Comparison of ENCODE assay signal across 17 mouse cellular contexts in genomic region chr5:92403562-92404399, GRCm38 (mm10). TPM values are rescaled to one million over a fixed set of nuclear protein-coding genes. Genes with fewer than 3 reads are reported as not detected.
DNase-seq lines count a peak whose midpoint lies in the region; ATAC-seq lines count a peak whose summit lies in the region.
"Had no signal": no experiment of that assay in that cellular context is flagged by ENCODE, and none has a peak within 500 bp of the region (broad histone marks: within the 10 kb centered on the region; RNA-seq: fewer than 3 reads in every experiment).

No protein-coding gene starts in this region.

- H3K9ac ChIP-seq in midbrain, embryonic 11.5 days (ENCODE audit: low read length): no peak overlapping the region
- no peak overlapping the region for H3K9ac ChIP-seq in midbrain, embryonic 14.5 days (replicated peaks; ENCODE audit: low read length)
- no peak overlapping the region for H3K9ac ChIP-seq in embryonic facial prominence, embryonic 11.5 days (replicated peaks; ENCODE audit: low read length)
- no peak overlapping the region for H3K9ac ChIP-seq in neural tube, embryonic 14.5 days (replicated peaks; ENCODE audit: low read depth, low read length)
- H3K9ac ChIP-seq: heart, embryonic 13.5 days had no signal

- no peak overlapping the region for H3K4me2 ChIP-seq in midbrain, embryonic 11.5 days
- H3K4me2 ChIP-seq in midbrain, embryonic 14.5 days (ENCODE audit: low read length): no peak overlapping the region
- H3K4me2 ChIP-seq in embryonic facial prominence, embryonic 11.5 days (ENCODE audit: low read depth, low read length): no peak overlapping the region
- H3K4me2 ChIP-seq in neural tube, embryonic 14.5 days (ENCODE audit: low read depth, low read length): no peak overlapping the region
- H3K4me2 ChIP-seq: heart, embryonic 13.5 days had no signal

- H3K4me3 ChIP-seq in midbrain, embryonic 11.5 days (ENCODE audit: low read depth, low read length): no peak overlapping the region
- H3K4me3 ChIP-seq in midbrain, embryonic 14.5 days (replicated peaks; ENCODE audit: low read depth, low read length): no peak overlapping the region
- no peak overlapping the region for H3K4me3 ChIP-seq in embryonic facial prominence, embryonic 11.5 days (ENCODE audit: low read depth, low read length)
- H3K4me3 ChIP-seq in neural tube, embryonic 14.5 days (ENCODE audit: low read depth, low read length): no peak overlapping the region
- H3K4me3 ChIP-seq: heart, embryonic 13.5 days had no signal

- peaks cover 6% of the 10 kb centered on the region for H3K4me1 ChIP-seq in midbrain, embryonic 11.5 days (ENCODE audit: control insufficient read depth, insufficient read depth, low read length)
- no peaks in the 10 kb centered on the region for H3K4me1 ChIP-seq in midbrain, embryonic 14.5 days (ENCODE audit: control insufficient read depth, insufficient read depth, low read length)
- H3K4me1 ChIP-seq in embryonic facial prominence, embryonic 11.5 days (ENCODE audit: control insufficient read depth, insufficient read depth, low read length): no peaks in the 10 kb centered on the region
- no peaks in the 10 kb centered on the region for H3K4me1 ChIP-seq in neural tube, embryonic 14.5 days (ENCODE audit: control insufficient read depth, insufficient read depth, low read length)

- no peak for DNase-seq in midbrain, embryonic 11.5 days (ENCODE audit: low spot score, missing footprints)
- no peak for DNase-seq in midbrain, embryonic 14.5 days
- peak; percentile 67 for DNase-seq in embryonic facial prominence, embryonic 11.5 days (ENCODE audit: low spot score)
- peak; percentile 74 for DNase-seq in forelimb bud, embryonic 11.5 days (ENCODE audit: low read depth, low spot score)
- no peak for DNase-seq in lung, postnatal 25 days (ENCODE audit: low spot score)
- no peak for DNase-seq in cerebellum, postnatal 36 days
- DNase-seq: cerebellum, adult 9-11 months; gastrocnemius, postnatal 14 days; lung, adult 2 months; spleen, adult 18-20 months; thymus, postnatal 36 days had no signal

- H3K9me3 ChIP-seq in midbrain, embryonic 11.5 days (ENCODE audit: control insufficient read depth, low read length): no peaks in the 10 kb centered on the region
- H3K9me3 ChIP-seq in midbrain, embryonic 14.5 days (ENCODE audit: control insufficient read depth, low read length): no peaks in the 10 kb centered on the region
- H3K9me3 ChIP-seq in embryonic facial prominence, embryonic 11.5 days (replicated peaks; ENCODE audit: control insufficient read depth, low read length): no peaks in the 10 kb centered on the region
- H3K9me3 ChIP-seq in neural tube, embryonic 14.5 days (ENCODE audit: control insufficient read depth, low read length): no peaks in the 10 kb centered on the region
- H3K9me3 ChIP-seq: heart, embryonic 13.5 days had no signal

- H3K27me3 ChIP-seq in midbrain, embryonic 11.5 days (ENCODE audit: control insufficient read depth, insufficient read depth, low read length): no peaks in the 10 kb centered on the region
- H3K27me3 ChIP-seq in midbrain, embryonic 14.5 days (ENCODE audit: control insufficient read depth, insufficient read depth, low read length): no peaks in the 10 kb centered on the region
- H3K27me3 ChIP-seq in embryonic facial prominence, embryonic 11.5 days (ENCODE audit: control insufficient read depth, insufficient read depth, low read length): no peaks in the 10 kb centered on the region
- no peaks in the 10 kb centered on the region for H3K27me3 ChIP-seq in neural tube, embryonic 14.5 days (ENCODE audit: control insufficient read depth, insufficient read depth, low read length)
- H3K27me3 ChIP-seq: heart, embryonic 13.5 days had no signal

- no peak overlapping the region for H3K27ac ChIP-seq in midbrain, embryonic 11.5 days (ENCODE audit: low read depth, low read length)
- no peak overlapping the region for H3K27ac ChIP-seq in midbrain, embryonic 14.5 days (replicated peaks; ENCODE audit: low read depth, low read length)
- no peak overlapping the region; the same call in 1 of the 2 replicates for H3K27ac ChIP-seq in embryonic facial prominence, embryonic 11.5 days (replicated peaks; ENCODE audit: low read depth, low read length)
- H3K27ac ChIP-seq in neural tube, embryonic 14.5 days (ENCODE audit: low read depth, low read length): no peak overlapping the region
- H3K27ac ChIP-seq: heart, embryonic 13.5 days; kidney, postnatal 0 days; stomach, postnatal 0 days had no signal

- 58% methylated on average over 10 of the region's 10 CpGs for WGBS in midbrain, embryonic 11.5 days
- 55% methylated on average over 10 of the region's 10 CpGs for WGBS in midbrain, embryonic 14.5 days
- 39% methylated on average over 10 of the region's 10 CpGs for WGBS in embryonic facial prominence, embryonic 11.5 days
- 47% methylated on average over 10 of the region's 10 CpGs for WGBS in neural tube, embryonic 14.5 days

- no peaks in the 10 kb centered on the region for H3K36me3 ChIP-seq in midbrain, embryonic 11.5 days (ENCODE audit: control insufficient read depth, insufficient read depth, low read length)
- H3K36me3 ChIP-seq in midbrain, embryonic 14.5 days (ENCODE audit: control insufficient read depth, insufficient read depth, low read length): no peaks in the 10 kb centered on the region
- no peaks in the 10 kb centered on the region for H3K36me3 ChIP-seq in embryonic facial prominence, embryonic 11.5 days (replicated peaks; ENCODE audit: control insufficient read depth, insufficient read depth, low read depth, low read length)
- no peaks in the 10 kb centered on the region for H3K36me3 ChIP-seq in neural tube, embryonic 14.5 days (ENCODE audit: control insufficient read depth, insufficient read depth, low read length)

- ATAC-seq in midbrain, embryonic 11.5 days (ENCODE audit: low FRiP score): peak; percentile 73
- ATAC-seq in midbrain, embryonic 14.5 days (ENCODE audit: low FRiP score, low TSS enrichment): no peak; the same call in 1 of the 2 replicates
- 0 out of 2 replicates have a peak, but pooled peaks have one; percentile 50 for ATAC-seq in embryonic facial prominence, embryonic 11.5 days (replicated peaks; ENCODE audit: insufficient number of reproducible peaks, low FRiP score, low TSS enrichment, low read depth)
- ATAC-seq in neural tube, embryonic 14.5 days (ENCODE audit: low read depth): peak; percentile 44; the same call in 1 of the 2 replicates
- no peak for ATAC-seq in inflammation-experienced regulatory T-cells, adult 6 months
- ATAC-seq: CD4-positive, CD25-positive, alpha-beta regulatory T cell, adult 4 months had no signal

RNA-seq across cellular contexts. Expression of gene Nup54, which starts 31.2 kb away (rescaled TPM):
- 65.6 and 67.1 TPM in 2 replicates for polyA plus RNA-seq in midbrain, embryonic 11.5 days (2014; fragmentation: Nextera tagmentation; extraction: Ambion mirVana)
- polyA plus RNA-seq in midbrain, embryonic 14.5 days (2014; fragmentation: Nextera tagmentation; extraction: Ambion mirVana): 58.2 and 61.4 TPM in 2 replicates
- polyA plus RNA-seq in embryonic facial prominence, embryonic 11.5 days (2014; fragmentation: Nextera tagmentation; extraction: Ambion mirVana): 69.5 and 75.7 TPM in 2 replicates
- 52.7 and 53.7 TPM in 2 replicates for polyA plus RNA-seq in neural tube, embryonic 14.5 days (2014; fragmentation: Nextera tagmentation; extraction: Ambion mirVana)
- 10 to 100 TPM; 32.4 to 55.2 (median 40.2) TPM for polyA plus RNA-seq in inflammation-experienced regulatory T-cells, adult 6 months (2017; shearing (Covaris generic))

RNA-seq across cellular contexts. Expression of gene Cxcl10, which starts 55.1 kb away (rescaled TPM):
- 0.33 and 0.54 TPM in 2 replicates for polyA plus RNA-seq in midbrain, embryonic 11.5 days (2014; fragmentation: Nextera tagmentation; extraction: Ambion mirVana)
- polyA plus RNA-seq in midbrain, embryonic 14.5 days (2014; fragmentation: Nextera tagmentation; extraction: Ambion mirVana): 3.5 TPM in 1 of 2 replicates, not detected in the other
- 0.38 TPM in 1 of 2 replicates, not detected in the other for polyA plus RNA-seq in embryonic facial prominence, embryonic 11.5 days (2014; fragmentation: Nextera tagmentation; extraction: Ambion mirVana)
- polyA plus RNA-seq in neural tube, embryonic 14.5 days (2014; fragmentation: Nextera tagmentation; extraction: Ambion mirVana): not detected in 2 replicates
- 10 to 100 TPM; 18.3 to 32.3 (median 19.9) TPM for polyA plus RNA-seq in inflammation-experienced regulatory T-cells, adult 6 months (2017; shearing (Covaris generic))

Comparison
In these comparisons a context has a peak if more than half of its experiments do, and no peak if none do; other contexts are left out.
1. ATAC-seq: peak in midbrain, embryonic 11.5 days (single experiment), embryonic facial prominence, embryonic 11.5 days (single experiment) and neural tube, embryonic 14.5 days (single experiment); none in midbrain, embryonic 14.5 days (single experiment) and inflammation-experienced regulatory T-cells, adult 6 months (single experiment).
2. DNase-seq: peak in embryonic facial prominence, embryonic 11.5 days (single experiment) and forelimb bud, embryonic 11.5 days (single experiment); none in midbrain, embryonic 11.5 days (single experiment), midbrain, embryonic 14.5 days (single experiment), lung, postnatal 25 days (single experiment) and cerebellum, postnatal 36 days (0 of 2).